Mouse (Mus musculus) telencephalon, adult 2 months (tissue): ENCODE results near the gene Svs1.
"Not testable (repeated sequence)": the region's sequence is repeated elsewhere in the genome, so short reads cannot be mapped to it uniquely, and the experiment has no call there.

Experiments
- DNase-seq: peaks from one replicate; pipeline ENCODE4 v3.0.0-alpha.2; 2011; ENCODE audit warnings: low read depth, low spot score

Svs1 gene

GRCm38 (mm10) chr6:48986444-48986990 lies at the start of gene Svs1:
Gene Svs1, plus strand, starts transcription at chr6:48986861.
- no peak for DNase-seq

GRCm38 (mm10) chr6:48949596-48949995 lies 37.1 kb upstream of the Svs1 start:
- DNase-seq, result no peak

DNA sequence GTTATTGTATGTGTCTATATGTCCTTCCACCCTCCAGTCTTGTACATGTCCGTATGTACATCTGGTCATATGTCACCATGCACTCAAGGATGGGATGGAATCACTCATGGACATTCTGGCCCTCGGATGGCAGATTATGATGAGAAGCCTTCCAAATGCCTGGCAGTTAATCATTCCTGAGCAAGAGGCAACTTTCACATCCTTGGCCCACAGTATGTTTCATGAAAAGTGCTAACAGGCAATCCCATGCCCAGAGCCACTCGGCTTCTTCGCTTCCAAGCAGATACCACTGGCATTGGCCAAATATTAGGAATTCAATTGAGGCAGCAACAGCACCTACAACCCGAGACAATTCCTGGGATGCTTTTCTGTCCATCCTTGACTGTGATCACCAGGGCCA lies 36.0 kb upstream of the Svs1 start:
- no peak for DNase-seq

DNA sequence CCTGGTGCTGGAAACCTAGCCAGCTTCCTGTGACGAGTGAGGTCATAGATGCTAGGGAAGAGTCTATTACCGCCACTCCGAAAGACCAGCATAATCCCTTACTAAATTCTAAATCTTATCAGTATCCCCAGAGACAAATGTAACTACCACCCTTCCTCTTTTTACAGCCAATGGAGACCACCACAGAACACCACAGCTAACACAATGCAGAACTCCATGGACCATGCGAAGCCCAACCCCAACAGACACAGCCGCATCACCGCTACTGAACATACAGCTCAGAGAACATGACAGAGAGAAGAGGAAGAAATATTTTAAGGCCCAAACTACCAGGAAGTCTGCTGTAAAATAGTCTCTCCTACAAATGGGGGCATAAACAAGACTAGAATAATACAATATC lies 35.0 kb upstream of the Svs1 start:
- no peak for DNase-seq

- no peak for DNase-seq
Observed at GRCm38 (mm10) chr6:48953220-48953619, 33.4 kb upstream of the Svs1 start.

DNA sequence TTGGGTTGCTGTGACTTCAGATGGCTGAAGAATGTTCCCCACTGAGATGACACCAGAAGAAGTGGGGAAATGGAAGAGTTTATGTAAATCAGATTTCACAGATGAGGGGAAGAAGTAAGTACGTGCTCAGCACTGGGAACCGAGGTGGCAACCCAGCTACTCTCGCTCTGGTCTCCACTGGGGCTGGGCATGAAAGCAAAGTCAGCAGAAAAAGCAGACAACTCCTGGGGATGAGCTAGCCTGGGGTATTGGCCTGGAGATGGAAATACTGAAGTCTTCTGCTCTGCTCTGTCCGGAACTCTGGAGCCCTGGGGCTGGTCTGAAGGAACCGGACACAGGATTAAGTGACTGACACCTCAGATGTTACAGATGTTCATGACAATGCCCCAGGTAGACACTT lies 32.5 kb upstream of the Svs1 start:
- no peak for DNase-seq

GRCm38 (mm10) chr6:48954946-48955345 lies 31.7 kb upstream of the Svs1 start:
- peak; percentile 6 for DNase-seq

- DNase-seq, result no peak
Observed at GRCm38 (mm10) chr6:48956785-48957184, 29.9 kb upstream of the Svs1 start.

DNA sequence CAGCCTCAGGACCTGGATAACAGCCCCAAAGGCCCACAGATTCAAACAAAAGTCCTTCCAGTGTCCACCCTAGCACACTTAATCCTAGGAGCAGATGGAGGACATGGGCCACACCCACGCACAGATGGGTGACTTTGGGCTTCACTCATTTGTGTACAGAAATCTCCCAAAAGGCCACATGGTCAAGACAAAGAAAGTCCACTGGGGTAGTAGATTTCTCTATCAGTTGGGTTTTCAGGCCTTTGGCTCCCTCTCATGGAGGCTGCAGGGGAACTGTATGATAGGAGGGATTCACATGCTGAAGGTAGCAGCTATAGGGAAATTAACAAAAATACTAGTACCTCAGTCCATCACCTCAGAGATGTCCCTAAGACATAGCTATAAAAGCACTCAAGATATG lies 28.6 kb upstream of the Svs1 start:
- no peak for DNase-seq

- DNase-seq, result not testable (repeated sequence)
Observed at GRCm38 (mm10) chr6:48959151-48959550, 27.5 kb upstream of the Svs1 start.

DNA sequence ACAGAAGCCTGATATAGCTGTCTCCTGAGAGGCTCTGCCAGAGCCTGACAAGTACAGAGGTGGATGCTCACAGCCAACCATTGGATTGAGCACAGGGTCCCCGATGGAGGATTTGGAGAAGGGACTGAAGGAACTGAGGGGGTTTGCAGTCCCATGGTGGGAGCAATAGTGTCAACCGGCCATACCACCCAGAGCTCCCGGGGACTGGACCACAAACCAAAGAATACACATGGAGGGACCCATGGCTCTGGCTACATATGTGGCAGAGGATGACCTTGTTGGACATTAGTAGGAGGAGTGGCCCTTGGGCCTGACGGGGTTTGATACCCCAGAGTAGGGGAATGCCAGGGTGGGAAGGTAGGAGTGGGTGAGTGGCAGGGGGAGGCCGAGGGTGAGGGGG lies 20.0 kb upstream of the Svs1 start:
- not testable (repeated sequence) for DNase-seq

DNA sequence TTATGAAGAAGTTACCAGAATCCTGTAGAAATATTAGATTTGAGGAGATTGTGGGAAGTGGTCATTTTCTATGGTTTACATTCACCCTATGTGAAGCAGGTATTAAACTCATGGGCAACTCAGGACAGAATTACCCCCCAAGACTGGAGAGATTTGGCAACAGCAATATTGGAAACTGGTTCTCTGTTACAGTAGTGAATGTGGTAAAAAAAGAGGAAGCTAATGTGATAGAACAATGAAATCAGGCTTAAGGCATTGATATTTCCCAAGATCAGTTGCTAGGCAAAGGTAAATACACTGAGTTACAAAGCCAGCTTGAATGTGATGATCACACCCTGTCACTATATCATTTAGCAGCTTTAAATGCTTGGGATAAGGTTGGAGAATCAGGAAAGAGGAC lies 18.8 kb upstream of the Svs1 start:
- no peak for DNase-seq

GRCm38 (mm10) chr6:48974663-48975062 lies 12.0 kb upstream of the Svs1 start, which contains the start of gene Doxl2:
Gene Doxl2, plus strand, starts transcription at chr6:48974963.
- DNase-seq, result no peak

DNA sequence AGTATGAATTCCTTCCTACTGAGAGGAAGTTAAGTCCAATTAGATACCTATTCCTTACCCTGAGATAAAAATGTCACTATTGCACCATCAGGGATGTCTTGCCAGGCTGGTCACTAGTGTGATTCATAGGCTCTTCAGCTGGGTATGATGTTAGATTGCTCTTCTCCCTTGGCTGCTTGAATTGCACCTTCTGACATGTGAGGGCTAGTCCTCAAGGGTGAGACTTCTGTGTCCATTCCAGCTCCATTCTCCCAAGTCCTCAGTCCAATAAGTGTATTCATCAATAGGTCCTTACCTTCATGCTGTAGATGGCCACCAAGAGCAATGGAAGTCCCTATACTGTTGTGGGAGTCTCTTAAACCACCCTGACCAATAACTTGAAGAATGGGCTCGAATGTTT lies 7.0 kb upstream of the Svs1 start:
- DNase-seq, result no peak

DNA sequence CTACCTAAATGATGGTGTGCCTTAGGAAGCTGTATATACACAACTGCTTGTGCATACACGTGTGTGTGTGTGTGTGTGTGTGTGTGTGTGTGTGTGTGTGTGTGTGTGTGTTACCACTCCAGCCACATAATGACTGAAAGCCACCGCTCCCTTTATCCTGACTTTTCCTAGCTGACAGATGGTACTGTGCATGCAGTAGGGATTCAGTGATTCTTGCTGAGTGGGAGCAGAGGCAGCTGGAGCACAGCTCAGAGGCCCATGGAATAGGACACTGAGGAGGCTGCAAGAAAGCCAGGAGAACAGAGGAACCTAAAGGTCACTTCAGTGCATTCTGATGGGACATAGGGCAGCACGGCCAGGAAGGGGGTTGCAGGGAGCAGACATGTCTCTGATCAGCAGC lies 4.4 kb upstream of the Svs1 start:
- peak; percentile 8 for DNase-seq

DNA sequence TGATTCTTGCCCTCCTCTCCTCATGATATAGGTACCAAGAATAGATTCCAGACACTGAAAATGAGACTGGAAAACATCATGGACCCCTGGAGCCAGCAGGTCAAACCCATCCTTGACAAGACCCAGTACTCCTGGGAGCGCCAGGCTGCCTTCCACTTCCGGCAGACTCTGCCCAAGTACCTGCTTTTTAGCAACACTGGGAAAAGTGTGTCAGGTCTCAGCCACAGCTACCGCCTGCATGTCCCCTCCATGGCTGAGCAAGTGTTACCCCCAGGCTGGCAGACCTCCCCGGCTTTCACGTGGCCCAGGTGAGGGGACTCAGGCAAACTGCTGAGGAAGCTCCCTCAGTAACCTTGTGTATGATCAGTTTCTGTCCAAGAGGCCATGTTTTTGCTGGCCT lies 3.3 kb downstream of the Svs1 start:
- no peak for DNase-seq

DNA sequence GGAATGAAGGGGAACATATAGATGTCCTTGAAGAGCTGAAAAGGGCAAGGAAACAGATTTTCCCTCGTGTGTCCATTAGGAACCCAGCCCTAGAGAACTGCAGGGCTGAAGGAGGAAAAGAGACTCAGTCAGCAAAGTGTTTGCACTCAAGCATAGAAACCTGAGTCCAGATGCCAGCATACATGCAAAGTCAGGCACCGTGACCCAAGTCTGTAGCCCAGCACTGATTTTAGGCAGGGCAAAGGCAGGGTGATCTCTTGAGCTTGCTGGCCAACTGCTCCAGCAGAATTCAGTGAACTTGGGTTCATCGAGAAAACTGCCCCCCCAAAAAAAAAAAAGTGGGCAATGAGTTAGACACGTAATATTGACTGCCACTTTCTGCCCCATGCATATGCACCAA lies 5.3 kb downstream of the Svs1 start:
- DNase-seq, result no peak

DNA sequence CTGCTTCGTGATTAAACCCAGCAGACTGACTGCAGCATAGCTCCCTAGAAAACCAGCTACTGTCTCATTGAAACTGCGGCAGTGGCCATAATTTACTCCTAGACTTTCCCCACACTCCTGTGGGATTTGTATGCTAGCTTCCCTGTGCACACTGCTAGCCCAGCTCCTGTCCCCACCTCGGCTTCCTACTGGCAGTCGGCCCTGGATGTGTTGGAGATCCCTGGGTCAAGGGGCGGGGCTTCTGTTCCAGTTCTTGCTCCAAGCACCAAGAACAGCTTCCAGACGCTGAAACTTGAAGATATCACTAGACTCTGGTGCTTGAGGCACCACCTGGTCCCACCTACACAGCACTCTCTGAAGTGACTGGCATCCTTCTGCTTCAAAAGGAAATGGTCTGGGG lies 11.5 kb downstream of the Svs1 start:
- no peak for DNase-seq

DNA sequence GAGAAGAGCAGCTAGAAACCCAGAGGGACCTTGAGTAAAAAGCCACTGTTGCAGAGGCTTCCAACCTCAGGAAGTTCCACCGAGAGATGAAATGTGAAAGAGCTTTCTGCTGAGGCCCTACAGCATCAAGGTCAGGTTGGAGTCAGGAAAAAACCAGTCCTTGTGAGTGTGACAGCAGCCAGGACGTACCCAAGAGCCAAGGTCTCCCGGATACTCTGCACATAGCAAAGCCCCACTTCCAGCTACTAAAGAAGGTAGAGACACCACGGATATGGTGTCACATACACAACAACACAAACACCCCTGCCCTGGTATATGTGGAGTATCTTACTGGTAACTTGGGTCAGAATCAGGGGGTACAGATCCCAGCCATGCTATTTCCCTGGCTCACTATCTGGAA lies 12.1 kb downstream of the Svs1 start:
- DNase-seq, result no peak

DNA sequence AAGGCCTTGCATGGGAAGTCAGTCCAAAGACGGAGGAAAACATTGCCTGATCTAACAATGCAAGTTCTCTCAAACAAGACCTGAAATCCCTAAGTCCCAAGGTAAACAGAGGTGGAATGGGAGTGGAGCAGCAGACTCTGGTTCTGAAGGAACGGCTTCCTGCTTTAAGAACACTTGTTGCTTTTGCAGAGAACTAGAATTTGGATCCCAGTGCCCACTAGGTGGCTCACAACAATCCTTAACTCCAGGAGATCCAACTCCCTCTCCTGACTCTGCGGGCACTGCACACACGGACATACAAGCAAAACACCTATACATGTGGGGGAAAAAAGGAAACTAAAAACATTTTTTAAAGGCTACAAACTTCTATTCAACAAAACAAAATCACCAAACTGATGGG lies 16.7 kb downstream of the Svs1 start:
- no peak for DNase-seq

- peak; percentile 38 for DNase-seq
Observed at GRCm38 (mm10) chr6:49007981-49008380, 21.3 kb downstream of the Svs1 start.

DNA sequence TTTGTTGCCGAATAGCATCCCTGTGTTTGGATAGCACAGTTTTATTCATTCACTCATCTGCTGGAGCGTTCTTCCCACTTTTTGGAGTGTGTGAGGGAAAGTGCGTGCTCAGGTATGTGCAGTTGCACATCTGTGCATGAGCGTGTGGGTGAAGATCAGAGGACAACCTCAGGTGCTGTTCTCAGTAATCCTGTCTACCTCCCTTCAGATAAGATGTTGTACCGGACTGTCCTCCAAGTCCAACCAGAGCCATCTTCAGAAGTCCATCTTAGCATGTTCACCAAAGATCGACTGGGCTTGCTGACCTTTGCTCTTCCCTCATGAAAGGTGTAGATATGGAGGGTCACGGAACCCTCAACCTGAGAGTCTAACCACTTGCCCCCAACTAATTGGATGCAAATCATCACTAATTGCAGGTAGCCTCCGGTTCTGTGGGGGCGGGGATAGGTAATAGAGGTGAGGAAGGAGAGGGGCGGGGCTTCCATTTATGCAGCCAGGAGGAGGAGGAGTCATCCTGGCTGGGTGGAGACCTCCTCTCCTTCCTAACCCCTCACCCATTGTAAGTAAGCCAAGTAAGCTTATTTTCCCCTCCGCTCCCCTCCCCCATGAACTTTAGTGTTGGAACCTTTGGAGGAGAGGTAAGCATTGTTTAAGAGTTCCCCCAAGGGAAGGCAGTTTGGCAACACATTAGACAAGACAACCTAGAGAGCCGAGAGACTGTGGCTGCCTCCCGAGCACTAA lies 21.9 kb downstream of the Svs1 start:
- no peak for DNase-seq

- no peak for DNase-seq
Observed at GRCm38 (mm10) chr6:49009161-49009555, 22.5 kb downstream of the Svs1 start.

- no peak for DNase-seq
Observed at GRCm38 (mm10) chr6:49009665-49010064, 23.0 kb downstream of the Svs1 start.
